Mouse (Mus musculus) heart, embryonic 10.5 days (tissue): ENCODE data around the gene Smchd1. TPM values are rescaled to one million over a fixed set of nuclear protein-coding genes. Genes with fewer than 3 reads are reported as not detected.
"Not testable (repeated sequence)": the region's sequence is repeated elsewhere in the genome, so short reads cannot be mapped to it uniquely, and the experiment has no call there.

Experiments used
- DNase-seq: peaks from one replicate; pipeline ENCODE4 v3.0.0-alpha.2; 2017; ENCODE audit warnings: low spot score
- H3K27ac ChIP-seq: fragments of 300-500 bp; sonication (generic); 2 replicates; pipeline ENCODE4 v1.5.1; 2016; ENCODE audit warnings: mild to moderate bottlenecking
- H3K27me3 ChIP-seq: fragments of 300-500 bp; sonication (generic); 2 replicates; pipeline ENCODE4 v1.6.1; 2016; ENCODE audit warnings: mild to moderate bottlenecking; ENCODE audit not compliant: poor library complexity, insufficient read depth, severe bottlenecking
- H3K36me3 ChIP-seq: fragments of 300-500 bp; sonication (generic); 2 replicates; pipeline ENCODE4 v1.6.1; 2016; ENCODE audit warnings: mild to moderate bottlenecking, moderate library complexity
- H3K4me1 ChIP-seq: fragments of 300-500 bp; sonication (generic); 2 replicates; pipeline ENCODE4 v1.6.1; 2016; ENCODE audit warnings: mild to moderate bottlenecking
- H3K4me3 ChIP-seq: fragments of 300-500 bp; sonication (generic); 2 replicates; pipeline ENCODE4 v1.5.1; 2016; ENCODE audit warnings: mild to moderate bottlenecking, moderate library complexity
- H3K9me3 ChIP-seq: fragments of 300-500 bp; sonication (generic); 2 replicates; pipeline ENCODE4 v1.6.1; 2016; ENCODE audit warnings: mild to moderate bottlenecking, moderate library complexity
- WGBS: fragments of 180-500 bp; shearing (Covaris S2); methylation state at CpG from one replicate; pipeline ENCODE4 v1.1.7; 2016; 5-methylcytosine and 5-hydroxymethylcytosine counted together
- polyA plus RNA-seq: library from polyadenylated mRNA; unstranded; fragments of >200 nt; fragmentation: Nextera tagmentation; extraction: Ambion mirVana; gene quantifications from 2 replicates; pipeline ENCODE4 v1.2.1, GENCODE M21; 2016

Smchd1 gene
- polyA plus RNA-seq, 1 experiment from 2014 or later: 62.3 TPM

DNA sequence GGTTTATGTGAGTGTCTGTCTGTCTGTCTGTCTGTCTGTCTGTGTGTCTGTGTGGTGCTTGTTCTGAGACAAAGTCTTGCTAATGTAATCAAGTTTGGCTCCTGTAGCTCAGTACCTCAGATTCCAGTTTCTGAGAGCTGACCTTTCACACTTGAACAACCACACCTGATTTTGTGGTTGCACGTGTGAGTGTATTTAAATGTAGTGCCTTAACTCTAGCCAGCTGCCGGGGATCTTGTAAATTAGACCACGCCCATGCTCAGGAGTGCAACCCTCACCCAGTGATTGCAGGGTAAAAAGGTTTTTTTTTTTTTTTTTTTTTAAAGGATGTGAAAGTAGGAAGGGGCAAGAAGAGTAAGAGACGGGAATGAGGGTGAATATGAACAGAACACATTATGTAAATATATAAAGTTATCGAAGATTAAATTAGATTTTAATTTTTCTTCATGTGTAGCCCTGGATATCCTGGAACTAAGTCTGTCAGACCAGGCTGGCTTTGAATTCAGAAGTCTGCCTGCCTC lies 4.3 kb upstream of the Smchd1 start:
- WGBS: 63% methylated on average over 5 of the region's 5 CpGs
- Histone ChIP-seq H3K4me3 (no peak overlapping the region), H3K27me3 (no peaks in the 10 kb centered on the region; the same call in 1 of the 2 replicates), H3K36me3 (no peaks in the 10 kb centered on the region), H3K9me3 (no peaks in the 10 kb centered on the region), H3K4me1 (no peaks in the 10 kb centered on the region), H3K27ac (no peak overlapping the region)
- no peak for DNase-seq

- Histone ChIP-seq H3K27ac (no peak overlapping the region), H3K36me3 (0 out of 2 replicates have a peak, but pooled peaks cover under 1% of the 10 kb centered on the region), H3K4me3 (no peak overlapping the region), H3K27me3 (no peaks in the 10 kb centered on the region; the same call in 1 of the 2 replicates), H3K4me1 (peaks cover 8% of the 10 kb centered on the region; the same call in 1 of the 2 replicates), H3K9me3 (no peaks in the 10 kb centered on the region)
- WGBS: 94% methylated on average over 8 of the region's 8 CpGs
- no peak for DNase-seq
These were observed 2.3 kb upstream of the Smchd1 start for GRCm38 (mm10) chr17:71477481-71477880.

DNA sequence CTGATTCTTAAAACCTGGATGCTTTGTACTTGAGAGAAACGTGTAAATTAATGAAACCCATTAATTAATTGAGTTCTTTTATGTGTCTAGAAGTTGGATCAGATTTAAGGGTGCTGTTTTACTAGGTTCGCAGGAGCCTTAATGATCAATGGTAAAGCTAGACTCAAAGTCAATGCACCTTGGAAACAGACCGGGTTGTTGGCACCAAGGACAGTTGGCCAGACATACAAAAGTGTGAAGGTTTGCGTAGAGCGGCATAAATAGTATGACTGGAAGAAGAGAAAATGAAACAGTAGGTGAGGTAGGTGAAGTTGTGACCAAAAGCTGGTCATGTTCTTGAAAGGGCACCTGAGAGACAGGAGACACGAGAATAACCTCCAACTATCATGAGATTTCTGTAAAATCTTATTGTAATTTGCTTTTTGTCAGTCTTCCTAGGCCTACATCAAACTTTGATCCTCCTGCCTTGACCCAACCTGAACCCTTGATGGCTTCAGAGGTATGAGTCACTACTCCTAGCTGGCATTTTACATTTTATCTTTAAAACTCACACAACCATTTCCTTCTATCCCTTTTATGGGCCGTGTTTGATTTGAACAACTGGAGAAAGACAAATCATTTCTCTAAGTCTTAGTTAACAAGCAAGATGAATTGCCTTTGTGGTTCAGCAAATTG lies 1.3 kb upstream of the Smchd1 start:
- Histone ChIP-seq H3K27ac (0 out of 2 replicates have a peak overlapping the region, but pooled peaks have one; percentile 16), H3K4me3 (peak overlapping the region; percentile 96), H3K36me3 (0 out of 2 replicates have a peak, but pooled peaks cover 2% of the 10 kb centered on the region), H3K27me3 (no peaks in the 10 kb centered on the region), H3K9me3 (no peaks in the 10 kb centered on the region), H3K4me1 (peaks cover 8% of the 10 kb centered on the region; the same call in 1 of the 2 replicates)
- no peak for DNase-seq
- WGBS: 80% methylated on average over 7 of the region's 7 CpGs

DNA sequence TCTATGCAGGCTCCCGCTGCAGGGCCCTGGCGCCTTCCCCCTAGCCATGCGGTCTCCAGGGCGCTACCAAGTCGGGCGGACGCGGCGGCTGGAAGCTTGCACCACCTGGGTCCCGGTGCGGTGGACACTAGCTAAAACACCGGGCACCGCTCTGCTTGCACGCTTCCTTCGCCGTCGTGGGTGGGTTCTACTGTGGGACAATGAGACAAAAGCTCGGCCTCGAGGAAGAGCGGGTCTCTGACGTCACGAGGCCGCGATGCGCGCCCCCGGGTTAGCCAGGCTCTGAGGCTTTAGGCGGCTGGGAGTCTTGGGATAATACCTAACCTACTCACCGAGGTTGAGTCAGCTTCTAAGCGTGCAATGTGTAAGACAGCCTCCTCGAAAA lies 554 bp upstream of the Smchd1 start:
- Histone ChIP-seq H3K4me1 (peaks cover 8% of the 10 kb centered on the region; the same call in 1 of the 2 replicates), H3K4me3 (peak overlapping the region; percentile 96), H3K9me3 (no peaks in the 10 kb centered on the region), H3K27me3 (no peaks in the 10 kb centered on the region), H3K36me3 (0 out of 2 replicates have a peak, but pooled peaks cover 2% of the 10 kb centered on the region), H3K27ac (peak overlapping the region; percentile 97)
- WGBS: under 1% methylated on average over 31 of the region's 31 CpGs
- DNase-seq: no peak

DNA sequence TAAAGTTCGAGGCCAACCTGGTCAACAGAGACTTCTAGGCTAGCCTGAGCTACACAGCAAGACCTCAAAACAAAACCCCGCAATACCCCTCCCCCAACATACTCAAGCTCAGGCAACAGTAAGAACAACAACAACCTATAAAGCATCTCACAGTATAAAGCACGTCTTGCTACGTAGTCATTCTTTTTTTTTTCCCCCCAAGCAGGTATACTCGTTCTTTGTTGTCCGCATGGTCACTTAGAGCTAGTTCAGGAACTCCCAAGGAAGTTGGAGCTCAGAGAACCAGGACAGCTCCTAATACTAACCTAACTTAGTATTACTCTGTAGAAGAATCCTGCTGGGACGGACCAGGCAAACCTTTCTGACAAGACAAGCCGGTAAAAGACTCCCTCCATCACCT lies 1.0 kb downstream of the Smchd1 start:
- Histone ChIP-seq H3K36me3 (0 out of 2 replicates have a peak, but pooled peaks cover 2% of the 10 kb centered on the region), H3K4me3 (peak overlapping the region; percentile 96), H3K4me1 (peaks cover 8% of the 10 kb centered on the region; the same call in 1 of the 2 replicates), H3K27ac (peak overlapping the region; percentile 97), H3K27me3 (no peaks in the 10 kb centered on the region), H3K9me3 (no peaks in the 10 kb centered on the region)
- no peak for DNase-seq
- WGBS: 11% methylated on average over 8 of the region's 8 CpGs

DNA sequence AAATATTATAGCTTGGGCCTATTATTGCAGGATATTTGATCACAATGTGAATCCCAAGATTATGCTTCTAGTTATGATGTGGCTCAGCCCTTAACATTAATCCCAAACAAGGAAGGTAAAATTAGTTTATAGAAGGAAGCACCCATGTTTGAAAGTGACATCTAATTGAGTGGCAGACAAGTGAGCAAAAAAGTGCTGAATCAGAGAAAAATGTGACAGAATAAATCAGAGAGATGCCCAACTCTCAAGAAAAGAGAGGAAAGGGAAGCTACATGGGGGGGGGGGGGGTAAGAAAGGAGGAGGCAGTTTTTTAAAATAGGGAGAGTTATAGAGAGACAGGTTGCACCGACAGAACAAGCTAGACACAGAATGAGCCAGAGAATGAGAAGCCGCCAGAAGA lies 3.9 kb downstream of the Smchd1 start:
- Histone ChIP-seq H3K27ac (no peak overlapping the region), H3K4me1 (peaks cover 11% of the 10 kb centered on the region; the same call in 1 of the 2 replicates), H3K9me3 (no peaks in the 10 kb centered on the region), H3K27me3 (no peaks in the 10 kb centered on the region), H3K36me3 (0 out of 2 replicates have a peak, but pooled peaks cover 2% of the 10 kb centered on the region), H3K4me3 (no peak overlapping the region)
- WGBS: 79% methylated on average over 2 of the region's 2 CpGs
- no peak for DNase-seq

DNA sequence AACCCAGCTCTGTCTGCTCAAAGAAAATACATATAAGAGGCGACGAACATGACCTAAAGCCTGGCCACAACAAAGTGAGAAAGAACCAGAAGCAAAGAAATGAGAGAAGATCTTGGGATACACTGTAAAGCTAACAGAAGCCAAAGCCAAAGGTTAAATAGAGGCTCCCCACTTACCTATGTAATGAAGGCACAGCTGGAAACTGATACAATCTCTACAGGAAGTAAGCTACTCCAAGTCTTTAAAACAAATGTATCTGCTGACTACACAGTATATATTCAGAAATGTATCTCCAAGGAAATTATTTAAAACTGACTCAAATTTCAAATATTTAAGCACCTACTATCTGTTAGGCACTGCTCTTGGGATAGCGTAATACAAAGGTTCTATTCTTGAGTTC lies 14.8 kb downstream of the Smchd1 start:
- Histone ChIP-seq H3K9me3 (no peaks in the 10 kb centered on the region), H3K4me3 (no peak overlapping the region), H3K36me3 (peaks cover 67% of the 10 kb centered on the region), H3K4me1 (no peaks in the 10 kb centered on the region), H3K27ac (no peak overlapping the region), H3K27me3 (no peaks in the 10 kb centered on the region)
- 95% methylated on average over 3 of the region's 3 CpGs for WGBS
- DNase-seq: no peak

- H3K4me3 ChIP-seq: no peak within 1 kb of the TSS
- H3K9me3 ChIP-seq: no peaks in the 10 kb centered on the region
- H3K4me1 ChIP-seq: no peaks in the 10 kb centered on the region
- 100% methylated on average over 2 of the region's 2 CpGs for WGBS
- no peaks in the 10 kb centered on the region for H3K27me3 ChIP-seq
- no peak within 1 kb of the TSS for H3K27ac ChIP-seq
- no peak for DNase-seq
- peaks cover 71% of the 10 kb centered on the region for H3K36me3 ChIP-seq
These were observed 15.3 kb downstream of the Smchd1 start, which contains the start of gene Gm4707 for GRCm38 (mm10) chr17:71459818-71460217. Gene Gm4707, minus strand, starts transcription at chr17:71459918.

DNA sequence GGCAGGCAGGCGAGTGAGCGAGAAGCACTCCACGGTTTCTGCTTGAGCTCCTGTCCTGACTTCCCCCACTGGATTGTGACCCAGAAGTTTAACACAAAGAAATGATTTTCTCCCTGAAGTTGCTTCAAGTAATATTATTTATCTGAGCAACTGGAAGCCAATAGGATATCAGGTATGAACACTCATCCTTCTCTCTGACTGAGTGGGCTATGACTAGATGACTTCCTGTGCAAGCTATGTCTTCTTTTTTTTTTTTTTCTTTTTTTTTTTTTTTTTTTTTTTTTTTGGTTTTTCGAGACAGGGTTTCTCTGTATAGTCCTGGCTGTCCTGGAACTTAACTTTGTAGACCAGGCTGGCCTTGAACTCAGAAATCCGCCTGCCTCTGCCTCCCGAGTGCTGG lies 17.8 kb downstream of the Smchd1 start:
- DNase-seq, H3K27ac ChIP-seq, H3K9me3 ChIP-seq, H3K4me1 ChIP-seq, H3K4me3 ChIP-seq, H3K27me3 ChIP-seq: not testable (repeated sequence)
- peaks cover 61% of the 10 kb centered on the region for H3K36me3 ChIP-seq
- 92% methylated on average over 6 of the region's 6 CpGs for WGBS

- Histone ChIP-seq H3K4me3 (no peak overlapping the region), H3K4me1 (no peaks in the 10 kb centered on the region), H3K36me3 (peaks cover 63% of the 10 kb centered on the region), H3K27me3 (no peaks in the 10 kb centered on the region), H3K9me3 (no peaks in the 10 kb centered on the region), H3K27ac (no peak overlapping the region)
- 88% methylated on average over 6 of the region's 6 CpGs for WGBS
- DNase-seq: no peak
These were observed 30.0 kb downstream of the Smchd1 start for GRCm38 (mm10) chr17:71445191-71445590.

DNA sequence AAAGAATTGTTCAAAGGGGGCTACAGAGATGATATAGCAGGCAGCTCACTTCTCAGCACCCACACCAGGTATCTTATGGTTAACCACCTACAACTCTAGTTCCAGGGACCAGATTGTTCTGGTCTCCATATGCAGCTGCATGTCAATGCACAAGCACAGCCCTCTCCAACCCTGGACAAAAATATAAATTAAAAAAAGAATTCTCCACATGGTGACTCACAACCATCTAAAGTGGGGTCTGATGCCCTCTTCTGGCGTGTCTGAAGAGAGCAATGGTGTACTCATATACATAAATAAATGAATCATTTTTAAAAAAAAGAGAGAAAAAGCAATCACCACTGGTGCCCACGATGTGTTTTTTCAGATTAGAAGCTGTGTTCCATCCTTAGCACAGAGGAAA lies 30.4 kb downstream of the Smchd1 start:
- Histone ChIP-seq H3K4me1 (no peaks in the 10 kb centered on the region), H3K27me3 (no peaks in the 10 kb centered on the region), H3K36me3 (peaks cover 63% of the 10 kb centered on the region), H3K9me3 (no peaks in the 10 kb centered on the region), H3K27ac (no peak overlapping the region), H3K4me3 (no peak overlapping the region)
- 85% methylated on average over 2 of the region's 2 CpGs for WGBS
- no peak for DNase-seq

DNA sequence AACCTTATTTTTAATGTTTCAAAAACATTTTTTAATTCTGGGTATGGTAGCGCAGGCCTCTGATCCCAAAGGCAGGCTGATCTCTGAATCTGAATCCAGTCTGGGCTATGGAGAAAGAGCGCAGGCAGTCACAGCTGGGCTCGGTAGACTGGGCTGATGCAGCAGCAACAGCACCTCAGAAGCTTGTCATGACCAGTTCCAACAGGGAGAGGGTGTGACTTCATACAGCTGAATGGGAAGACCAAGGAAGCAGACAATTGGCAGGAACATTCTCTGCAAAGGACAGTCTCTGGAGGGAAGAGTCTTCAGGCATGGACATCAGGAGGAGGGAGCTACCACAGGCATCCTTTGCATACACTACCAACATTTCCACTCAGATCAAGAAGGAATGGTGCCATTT lies 31.0 kb downstream of the Smchd1 start:
- no peaks in the 10 kb centered on the region for H3K9me3 ChIP-seq
- H3K4me3 ChIP-seq: no peak overlapping the region
- 93% methylated on average over 3 of the region's 3 CpGs for WGBS
- no peaks in the 10 kb centered on the region for H3K27me3 ChIP-seq
- DNase-seq: no peak
- H3K27ac ChIP-seq: no peak overlapping the region
- peaks cover 66% of the 10 kb centered on the region for H3K36me3 ChIP-seq
- no peaks in the 10 kb centered on the region for H3K4me1 ChIP-seq

GRCm38 (mm10) chr17:71443273-71443672 lies 31.9 kb downstream of the Smchd1 start:
- no peaks in the 10 kb centered on the region for H3K4me1 ChIP-seq
- no peak overlapping the region for H3K4me3 ChIP-seq
- WGBS: 89% methylated on average over 6 of the region's 6 CpGs
- H3K27ac ChIP-seq: no peak overlapping the region
- no peaks in the 10 kb centered on the region for H3K27me3 ChIP-seq
- peaks cover 60% of the 10 kb centered on the region for H3K36me3 ChIP-seq
- no peaks in the 10 kb centered on the region for H3K9me3 ChIP-seq
- DNase-seq: no peak
